Mouse (Mus musculus): ENCODE measurements around the gene Abcf2.
A peak's percentile ranks its signal among the peaks of the same experiment; 100 is the strongest.

Abcf2 gene

DNA sequence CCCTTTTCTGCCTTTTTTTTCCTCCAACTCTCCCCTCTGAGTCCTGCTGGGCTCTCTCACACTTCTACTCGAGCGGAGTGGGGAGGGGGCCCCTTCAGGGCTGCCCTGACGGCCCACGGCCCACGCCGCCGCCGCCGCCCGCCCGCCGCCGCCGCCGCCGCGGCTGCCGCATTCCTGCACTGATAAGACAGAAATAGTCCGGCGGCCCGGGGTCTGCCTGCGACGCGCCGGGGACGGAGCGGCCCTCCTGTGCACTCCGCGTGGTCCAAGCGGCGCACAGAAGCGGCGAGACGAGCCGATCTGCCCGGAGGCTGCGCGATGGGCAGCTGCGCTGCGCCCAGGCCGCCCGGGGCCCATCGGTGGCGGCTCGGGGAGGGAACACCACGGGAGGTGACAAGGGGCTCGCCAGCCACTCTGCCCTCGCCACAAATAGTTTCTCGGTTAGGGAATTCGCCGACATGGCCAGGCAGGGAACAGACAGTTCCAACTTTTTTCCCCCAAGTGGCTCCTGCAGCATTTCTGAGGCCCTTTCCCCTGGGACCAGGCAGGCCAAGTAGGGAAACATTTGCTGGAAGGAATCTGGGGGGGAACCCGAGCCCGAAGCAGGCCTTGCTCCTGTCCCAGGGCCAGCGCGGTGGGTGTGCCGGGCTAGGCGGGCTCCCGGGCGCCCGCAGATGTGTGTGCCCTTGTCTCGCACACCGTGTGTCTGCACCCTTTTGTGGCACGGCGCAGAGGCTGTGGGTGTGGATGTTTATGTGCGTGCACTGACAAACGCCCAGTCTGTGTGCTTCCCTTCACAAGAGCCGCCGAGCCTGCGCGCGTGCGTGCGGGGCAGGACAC is 24.9 kb upstream of the Abcf2 start:
- peak; percentile 70 for DNase-seq (ENCODE audit: low spot score)

DNA sequence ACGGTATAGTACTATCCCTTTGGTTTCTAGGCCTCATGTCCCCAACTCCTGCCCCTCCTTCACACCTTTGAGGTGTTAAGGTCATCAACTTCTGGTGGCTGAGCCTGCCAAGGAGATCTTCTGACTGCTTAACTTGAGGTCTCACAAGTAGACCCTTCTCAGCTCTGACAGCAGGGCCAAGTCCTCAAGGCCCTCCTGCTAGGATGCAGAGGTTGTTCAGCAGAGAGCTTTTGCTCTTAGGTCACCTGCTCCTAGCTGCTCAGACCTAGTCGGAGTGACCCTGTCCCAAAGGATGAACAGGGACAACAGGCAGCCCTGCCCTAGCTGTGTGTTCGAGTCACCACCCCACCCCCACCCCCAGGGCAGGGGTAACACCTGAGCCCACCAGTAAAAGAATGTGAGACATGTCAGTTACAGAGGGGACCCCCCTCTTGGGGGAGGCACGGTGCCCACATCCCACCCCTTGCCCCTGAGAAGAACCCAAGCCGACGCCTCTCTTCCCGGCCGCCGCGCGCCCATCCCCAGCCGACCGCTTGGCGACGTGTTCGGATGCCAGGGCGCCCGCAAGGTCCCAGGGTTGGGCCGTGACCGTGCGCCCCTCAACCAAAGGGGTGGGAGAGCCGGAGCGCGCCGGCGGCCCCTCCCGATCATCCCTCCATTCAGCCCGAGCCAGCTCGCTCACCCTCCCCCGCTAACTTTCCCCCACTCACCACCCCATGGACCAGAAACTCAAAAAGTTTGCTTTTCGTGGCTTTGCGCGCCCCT is 24.0 kb upstream of the Abcf2 start:
- peak; percentile 35 for DNase-seq (ENCODE audit: low spot score)

DNA sequence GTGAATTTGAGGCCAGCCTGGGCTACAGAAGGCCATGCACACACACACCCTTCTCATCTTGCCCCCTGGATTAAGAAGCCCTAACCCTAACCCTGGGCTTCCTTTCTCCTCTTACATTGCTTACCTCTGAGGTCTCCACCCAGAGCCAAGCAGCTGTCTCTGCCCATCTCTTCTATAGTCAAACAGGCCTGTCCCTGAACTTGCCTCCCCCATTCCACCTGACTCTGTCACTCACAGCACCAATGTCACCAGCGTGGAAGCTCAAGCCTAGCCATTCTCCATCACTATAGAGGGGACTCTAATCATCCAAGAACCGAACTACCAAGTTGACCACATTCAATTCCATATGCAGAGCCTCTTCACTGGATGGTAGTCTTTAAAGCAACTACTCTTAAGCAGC is 23.0 kb upstream of the Abcf2 start:
- no peak for DNase-seq (ENCODE audit: low spot score)

DNA sequence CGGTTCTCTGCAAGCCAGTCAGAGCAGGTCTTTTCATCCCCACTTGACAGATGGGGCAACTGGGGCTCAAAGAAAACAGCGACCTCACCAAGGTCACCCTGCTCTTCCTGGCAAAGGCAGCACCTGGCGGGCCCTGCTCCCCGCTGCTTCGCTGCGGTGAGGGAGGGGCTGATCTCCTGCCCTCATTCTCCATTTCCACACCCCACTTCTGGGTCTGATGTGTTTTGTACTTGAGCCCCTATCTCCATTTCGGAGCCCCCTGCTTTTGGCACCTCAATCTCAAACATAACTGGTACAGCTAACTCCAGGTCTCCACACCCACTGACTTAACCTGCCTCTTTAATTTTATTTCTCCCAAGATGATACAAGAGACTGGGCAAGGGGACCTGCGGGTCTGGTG is 21.9 kb upstream of the Abcf2 start:
- no peak for DNase-seq (ENCODE audit: low spot score)

DNA sequence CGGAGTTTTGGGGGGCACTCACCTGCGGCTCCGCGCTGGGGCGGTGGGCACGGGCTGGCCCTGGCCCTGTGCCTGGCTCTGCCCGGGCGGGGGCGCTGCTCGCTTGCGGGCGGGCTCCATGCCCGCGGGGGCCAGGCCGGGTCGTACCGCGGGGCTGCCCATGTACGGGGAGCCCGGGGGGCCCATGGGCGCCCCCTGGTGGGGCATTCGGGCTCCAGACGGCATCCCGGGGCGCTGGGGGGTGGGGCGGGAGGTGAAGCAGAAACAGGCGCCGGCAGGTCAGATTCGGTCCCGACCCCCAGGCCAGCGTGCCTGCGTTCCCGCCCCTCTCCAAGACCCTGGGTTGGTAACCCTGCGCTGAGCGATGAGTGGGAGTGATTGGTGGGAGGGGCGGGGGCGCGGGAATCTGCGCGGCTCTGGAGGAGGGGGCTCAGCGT is 21.3 kb upstream of the Abcf2 start:
- peak; percentile 66 for DNase-seq (ENCODE audit: low spot score)

DNA sequence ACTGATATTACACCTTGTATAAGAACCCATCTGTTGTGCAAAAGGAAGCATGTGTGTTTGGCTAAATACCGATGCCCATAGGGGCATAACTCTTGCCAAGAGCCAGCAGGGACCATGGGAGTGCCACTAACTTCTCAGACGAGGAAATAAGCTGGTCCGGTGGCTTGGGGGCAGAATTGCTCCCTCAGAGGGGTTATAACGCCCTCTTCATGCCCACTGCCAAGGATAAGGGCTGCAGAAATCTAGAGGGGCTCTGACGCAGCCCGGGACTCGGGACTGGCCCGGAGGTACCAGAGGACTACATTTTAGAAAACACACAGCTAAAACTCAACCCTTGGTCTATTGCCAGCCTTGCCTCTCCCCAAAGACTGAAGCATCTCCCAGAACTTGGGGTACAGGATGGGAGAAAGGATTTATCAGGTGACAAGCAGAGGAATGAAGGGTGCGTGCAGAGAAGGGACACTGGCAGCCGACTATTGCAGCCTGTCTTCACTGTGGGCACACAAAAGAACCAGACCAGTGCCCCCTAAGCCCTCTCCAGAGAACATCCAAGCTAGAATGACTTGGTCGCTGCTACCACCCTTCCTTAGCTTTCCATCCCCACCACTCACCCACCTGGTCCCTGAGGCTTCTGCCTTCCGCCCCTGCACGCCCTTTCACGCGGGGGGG is 20.8 kb upstream of the Abcf2 start:
- DNase-seq (ENCODE audit: low spot score), result no peak

DNA sequence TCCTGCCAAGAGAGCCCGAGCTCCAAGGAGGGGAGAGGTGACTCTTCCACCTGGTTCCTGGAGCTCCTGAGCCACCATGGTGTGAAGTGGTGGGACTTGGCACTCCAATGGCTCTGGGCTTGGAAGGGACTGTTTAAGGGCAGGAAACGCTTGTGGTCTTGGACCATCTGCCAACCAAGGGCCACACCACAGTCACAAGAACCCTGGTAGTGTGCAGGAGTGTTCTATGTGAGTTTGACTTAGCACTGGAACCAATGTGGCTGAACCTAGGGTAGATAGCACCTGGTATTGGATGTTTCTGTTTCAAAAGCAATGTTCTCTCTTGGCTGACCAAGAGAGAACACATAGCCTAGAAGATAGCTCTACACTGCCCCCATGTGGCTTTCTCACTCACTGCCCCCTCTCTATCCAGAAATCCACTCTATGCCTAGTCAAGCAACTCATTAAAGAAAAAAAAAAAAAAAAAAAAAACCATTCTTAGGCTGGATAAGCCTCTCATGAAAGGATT is 20.0 kb upstream of the Abcf2 start:
- peak; percentile 80 for DNase-seq (ENCODE audit: low spot score)

DNA sequence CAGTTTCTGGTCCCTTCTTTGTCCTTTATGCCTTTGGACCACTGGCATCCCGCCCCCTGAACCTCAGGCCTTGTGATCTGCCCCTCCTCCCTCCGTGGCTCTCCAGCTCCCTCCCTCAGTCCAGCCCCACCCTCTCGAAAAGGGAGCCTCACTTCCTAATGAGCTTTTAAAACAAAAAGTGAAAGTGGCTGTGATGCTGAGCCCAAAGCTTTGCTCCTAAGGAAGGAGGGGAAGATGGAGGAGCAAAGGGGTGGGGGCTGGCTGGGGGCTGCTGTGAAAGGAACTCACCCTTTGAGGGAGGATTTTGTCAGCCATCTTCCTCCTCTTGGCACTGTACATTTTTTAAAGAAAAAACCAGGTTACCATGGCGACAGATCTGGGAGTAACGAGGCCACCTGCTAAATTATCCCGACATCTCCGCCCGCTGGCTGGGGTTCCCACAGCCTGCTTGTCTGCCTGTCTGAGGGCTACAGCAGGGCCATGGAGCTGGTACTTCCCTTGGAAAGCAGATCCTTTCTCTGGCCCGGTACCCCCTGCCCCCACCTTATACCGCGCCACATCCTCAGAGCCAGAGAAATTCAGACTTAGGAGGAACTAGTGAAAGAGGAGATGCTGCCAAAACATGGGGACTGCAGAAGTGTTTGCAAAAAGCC is 19.4 kb upstream of the Abcf2 start:
- DNase-seq (ENCODE audit: low spot score), result peak; percentile 69

DNA sequence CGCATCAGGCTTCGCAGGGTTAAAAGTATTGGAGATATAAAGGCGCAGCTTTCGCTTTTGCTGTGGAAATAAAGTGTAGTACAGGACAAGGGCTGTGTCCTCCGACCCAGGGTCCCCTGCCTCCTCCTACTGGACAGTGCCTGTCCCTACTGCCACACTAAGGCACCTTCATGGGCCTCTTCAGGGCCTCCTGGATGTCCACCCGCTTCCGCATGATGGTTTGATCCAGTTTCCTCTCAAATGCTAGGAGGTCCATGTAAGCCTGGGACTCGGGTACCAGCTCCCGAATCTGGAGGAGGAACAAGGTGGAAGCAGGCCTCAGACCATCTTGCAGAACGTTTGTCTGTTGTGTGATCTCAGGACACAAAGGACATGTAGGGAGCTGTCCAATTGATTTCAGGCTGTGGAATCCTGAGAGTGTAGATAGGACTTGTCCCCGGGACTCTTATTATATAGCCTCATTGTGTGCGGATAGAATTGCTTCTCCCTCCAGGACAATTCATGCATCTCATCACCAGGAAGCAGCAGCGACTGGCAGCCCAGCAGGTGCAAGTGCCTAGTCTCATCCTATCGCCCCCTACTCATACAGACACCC is 18.6 kb upstream of the Abcf2 start:
- no peak for DNase-seq (ENCODE audit: low spot score)

DNA sequence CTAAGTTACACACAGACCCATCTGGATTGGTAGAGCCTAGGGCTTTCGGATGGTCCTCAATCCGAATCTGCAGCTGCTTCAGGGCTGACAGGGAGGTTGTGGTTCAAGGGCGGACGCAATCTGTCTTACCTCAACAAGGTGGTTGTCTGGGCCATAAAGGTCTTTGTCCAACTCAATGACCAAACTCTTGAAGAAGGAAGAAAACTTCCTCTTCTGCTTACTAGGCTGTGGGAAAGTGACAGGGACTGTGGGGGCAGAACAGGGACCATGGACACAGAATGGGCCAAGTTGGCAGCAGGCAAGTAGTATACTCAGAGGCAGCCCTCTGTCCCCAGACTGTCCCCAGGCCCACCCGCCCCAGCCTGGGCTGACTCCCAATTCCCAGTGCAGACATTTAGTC is 18.0 kb upstream of the Abcf2 start:
- no peak for DNase-seq (ENCODE audit: low spot score)

DNA sequence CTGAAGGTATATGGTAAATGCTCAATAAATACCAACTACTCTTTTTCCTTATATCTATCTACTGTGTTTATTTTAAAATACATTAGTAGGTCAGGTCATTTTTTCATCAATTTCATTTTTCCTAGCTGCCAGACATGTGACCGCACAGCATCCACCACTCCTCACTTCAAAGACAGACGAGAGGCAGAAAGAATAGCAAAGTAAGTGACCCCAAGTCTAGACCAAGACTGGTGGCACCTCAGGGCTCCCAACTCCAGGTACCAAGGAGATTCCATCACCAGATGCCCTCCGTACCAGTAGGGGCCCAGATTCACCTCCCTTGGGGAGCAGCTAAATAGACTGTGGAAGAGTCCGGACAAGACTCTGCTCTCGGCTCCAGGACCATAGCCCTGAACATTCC is 17.1 kb upstream of the Abcf2 start:
- DNase-seq (ENCODE audit: low spot score), result no peak

DNA sequence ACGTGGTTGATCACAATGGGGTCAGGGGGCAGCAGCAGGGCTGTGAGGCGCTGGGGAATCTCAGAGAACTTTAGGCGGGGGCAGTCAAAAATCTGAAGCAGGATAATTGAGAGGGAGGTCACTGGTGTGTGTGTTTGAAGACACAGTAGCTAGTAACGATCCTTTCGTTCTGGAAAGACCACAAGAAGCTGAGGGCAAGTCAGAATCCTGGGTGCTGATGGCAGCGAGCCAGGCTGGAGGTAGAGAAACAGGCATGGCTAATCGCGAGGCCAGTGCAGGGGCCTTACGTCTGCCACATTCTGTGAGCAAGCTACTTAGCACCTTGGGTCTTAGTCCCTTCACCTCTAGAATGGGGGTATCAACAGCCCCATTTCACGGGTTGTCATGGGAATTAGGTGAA is 16.7 kb upstream of the Abcf2 start:
- DNase-seq (ENCODE audit: low spot score), result no peak

DNA sequence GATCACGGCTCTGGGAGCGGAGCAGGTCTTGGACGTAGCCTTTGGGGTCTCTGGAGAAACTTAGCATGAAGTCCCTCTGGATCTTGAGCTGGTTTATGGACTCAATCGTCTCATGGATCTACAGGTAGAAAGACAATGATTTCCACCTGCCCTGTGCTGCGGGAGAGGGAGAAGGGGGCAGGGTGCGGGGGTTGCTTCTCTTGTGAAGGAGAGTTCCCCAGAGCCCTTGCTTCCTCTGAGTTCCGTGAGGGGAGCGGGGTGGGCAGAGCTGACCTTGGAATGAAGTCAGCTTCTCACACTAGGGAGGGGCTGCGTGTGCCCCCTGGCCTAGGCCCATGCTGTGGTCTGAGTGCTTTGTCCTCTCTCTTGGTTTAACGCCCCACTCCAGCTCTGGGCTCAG is 16.0 kb upstream of the Abcf2 start:
- no peak for DNase-seq (ENCODE audit: low spot score)

DNA sequence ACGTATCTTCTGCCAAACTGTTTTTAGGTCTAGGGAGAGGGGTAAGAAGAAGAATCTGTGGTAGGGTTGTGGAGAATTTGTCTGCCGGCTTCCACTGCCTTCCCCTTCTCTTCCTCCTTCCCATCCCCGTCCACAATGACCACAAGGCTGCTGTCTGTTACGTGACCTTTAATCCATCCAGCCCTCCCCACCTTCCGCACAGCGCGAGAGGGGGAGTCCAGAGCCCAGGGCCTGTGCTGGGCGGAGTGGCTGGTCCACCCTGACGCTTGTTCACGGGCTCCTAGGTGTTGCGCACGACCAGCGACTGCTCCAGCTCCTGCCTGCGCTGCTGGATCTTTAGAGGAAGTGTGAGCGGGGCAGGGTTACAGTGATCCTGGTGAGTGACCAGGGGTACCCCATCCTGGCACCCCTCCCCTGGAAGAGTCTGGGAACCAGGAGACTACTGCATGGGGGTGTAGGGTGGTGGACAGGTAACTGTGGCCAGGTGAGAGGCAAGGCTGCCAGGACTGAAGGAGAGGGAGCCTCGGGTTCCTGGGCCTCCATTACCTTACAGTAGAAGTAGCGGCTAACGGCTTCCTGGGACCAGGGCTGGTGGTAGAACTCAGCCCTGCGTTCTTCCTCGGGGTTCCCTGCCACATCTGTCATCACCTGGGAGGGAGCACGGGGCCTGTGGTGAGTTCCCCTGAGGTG is 15.3 kb upstream of the Abcf2 start:
- no peak for DNase-seq (ENCODE audit: low spot score)

DNA sequence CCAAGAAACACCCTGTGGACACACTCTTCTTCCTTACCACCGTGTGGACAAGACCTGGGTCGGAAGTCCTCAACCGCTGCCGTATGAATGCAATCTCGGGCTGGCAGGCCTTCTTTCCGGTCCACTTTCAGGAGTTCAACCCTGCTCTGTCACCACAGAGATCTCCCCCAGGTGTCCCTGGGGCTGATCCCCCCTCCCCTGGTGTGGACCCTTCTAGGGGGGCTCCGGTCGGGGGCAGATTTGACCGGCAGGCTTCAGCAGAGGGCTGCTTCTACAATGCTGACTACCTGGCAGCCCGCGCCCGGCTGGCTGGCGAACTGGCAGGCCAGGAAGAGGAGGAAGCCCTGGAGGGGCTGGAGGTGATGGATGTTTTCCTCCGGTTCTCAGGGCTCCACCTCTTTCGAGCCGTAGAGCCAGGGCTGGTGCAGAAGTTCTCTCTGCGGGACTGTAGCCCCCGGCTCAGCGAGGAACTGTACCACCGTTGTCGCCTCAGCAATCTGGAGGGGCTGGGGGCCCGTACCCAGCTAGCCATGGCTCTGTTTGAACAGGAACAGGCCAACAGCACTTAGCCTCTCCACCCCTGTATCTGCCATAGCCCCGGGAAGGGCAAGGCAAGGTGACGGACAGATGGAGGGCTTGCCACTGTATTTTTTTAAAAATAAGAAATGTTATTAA is 14.7 kb upstream of the Abcf2 start:
- no peak for DNase-seq (ENCODE audit: low spot score)

DNA sequence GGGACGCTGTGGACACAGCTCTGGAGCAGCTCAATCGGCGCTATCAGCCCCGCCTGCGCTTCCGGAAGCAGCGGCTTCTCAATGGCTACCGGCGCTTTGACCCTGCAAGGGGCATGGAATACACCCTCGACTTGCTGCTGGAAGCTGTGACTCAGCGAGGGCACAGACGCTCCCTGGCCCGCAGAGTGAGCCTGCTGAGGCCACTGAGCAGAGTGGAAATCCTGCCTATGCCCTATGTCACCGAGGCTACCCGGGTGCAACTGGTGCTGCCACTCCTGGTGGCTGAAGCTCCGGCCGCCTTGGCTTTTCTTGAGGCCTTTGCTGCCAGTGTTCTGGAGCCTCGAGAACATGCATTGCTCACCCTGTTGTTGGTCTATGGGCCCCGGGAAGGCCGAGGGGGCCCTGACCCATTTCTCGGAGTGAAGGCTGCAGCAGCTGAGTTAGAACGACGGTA is 14.0 kb upstream of the Abcf2 start:
- DNase-seq (ENCODE audit: low spot score), result peak; percentile 48

DNA sequence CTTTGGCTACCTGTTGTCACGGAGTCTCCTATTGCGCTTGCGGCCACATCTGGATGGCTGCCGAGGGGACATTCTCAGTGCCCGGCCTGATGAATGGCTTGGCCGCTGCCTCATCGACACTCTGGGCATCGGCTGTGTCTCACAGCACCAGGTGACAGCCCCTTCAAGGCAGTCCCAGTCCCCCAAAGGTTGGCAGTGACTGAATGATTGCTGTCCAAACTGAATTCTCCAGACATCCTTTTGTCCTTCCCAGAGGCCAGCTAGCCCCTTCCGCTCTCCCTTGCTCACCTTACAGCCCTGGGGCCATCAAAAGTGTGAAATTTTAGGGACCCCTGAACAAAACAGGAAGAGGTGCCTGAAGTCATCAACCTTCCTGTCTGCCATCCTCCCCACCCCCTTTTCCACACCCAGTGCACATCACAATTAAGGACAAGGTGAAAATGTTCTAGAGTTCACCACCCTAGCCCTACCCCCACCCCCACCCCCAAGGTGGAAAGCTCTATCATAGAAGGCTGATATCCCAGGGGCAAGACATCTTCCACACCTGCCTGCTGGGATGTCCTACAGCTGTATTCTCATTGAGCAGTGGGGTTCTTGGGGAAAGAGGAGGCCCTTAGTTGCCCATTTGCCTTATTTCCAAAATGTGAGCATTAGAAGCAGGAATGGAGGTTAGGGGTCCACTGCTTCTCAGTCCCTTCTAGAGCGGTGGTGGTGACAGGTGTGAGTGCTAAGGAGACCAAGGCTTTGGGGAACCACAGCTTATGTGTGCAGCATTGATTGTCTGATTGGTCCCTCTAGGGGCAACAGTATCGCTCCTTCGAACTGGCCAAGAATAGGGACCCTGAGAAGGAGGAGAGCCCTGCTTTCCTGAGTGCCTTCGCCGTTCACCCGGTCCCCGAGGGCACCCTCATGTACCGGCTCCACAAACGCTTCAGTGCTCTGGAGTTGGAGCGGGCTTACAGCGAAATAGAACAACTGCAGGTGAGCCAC is 12.5 kb upstream of the Abcf2 start:
- no peak for DNase-seq (ENCODE audit: low spot score)

DNA sequence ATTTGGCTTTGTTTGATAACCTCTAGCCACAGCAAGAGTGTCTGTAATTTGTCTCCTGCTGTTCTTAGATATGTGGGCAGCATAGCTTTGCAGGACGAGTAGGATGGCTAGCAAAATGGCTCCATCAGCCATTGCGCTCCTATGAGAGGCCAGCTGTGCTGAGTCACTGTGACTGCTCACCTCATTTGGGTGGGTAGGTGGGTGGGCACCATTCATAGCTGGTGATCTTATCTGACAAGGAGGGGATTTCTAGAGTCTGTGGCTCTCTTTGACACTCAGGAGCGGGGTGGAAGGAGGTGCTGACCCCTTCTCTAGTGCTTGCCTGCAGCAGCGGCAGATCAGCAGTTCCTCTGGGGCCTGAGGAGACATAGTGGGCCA is 9.9 kb upstream of the Abcf2 start:
- DNase-seq (ENCODE audit: low spot score), result peak; percentile 35

DNA sequence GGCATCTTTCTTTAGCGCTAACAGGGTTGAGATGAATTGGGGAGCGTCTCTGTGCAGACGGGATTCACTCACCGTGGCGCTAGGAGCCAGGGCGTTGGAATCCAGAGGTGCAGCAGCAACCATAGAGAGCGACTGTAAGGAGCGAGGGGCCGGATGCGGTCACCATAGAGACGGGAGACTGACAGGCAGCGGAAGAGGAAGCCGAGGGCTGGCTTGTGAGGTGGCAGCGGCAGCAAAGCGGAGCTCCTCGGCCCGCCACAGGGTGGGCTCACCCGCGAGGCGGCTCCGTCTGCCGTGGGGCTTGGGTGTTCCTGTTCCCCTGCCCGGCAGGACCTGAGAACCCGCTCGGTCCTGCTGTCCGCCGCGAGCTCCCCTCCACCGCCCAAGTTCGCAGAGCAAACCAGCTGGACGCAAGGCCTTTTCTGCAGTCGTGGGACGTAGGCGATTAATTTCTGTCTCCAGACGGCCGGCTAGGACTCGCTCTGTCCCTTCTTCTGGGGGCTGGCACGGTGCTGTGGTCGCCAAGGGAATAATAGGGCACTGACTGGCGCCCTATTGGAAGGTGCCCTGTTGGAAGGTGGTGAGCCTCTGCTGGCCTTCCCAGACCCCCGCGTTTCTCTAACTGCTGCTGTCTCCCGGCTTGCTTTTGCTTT is 9.4 kb upstream of the Abcf2 start, which contains the start of gene Chpf2:
Gene Chpf2 (plus strand): TSS at position 195 of the 653 bp plus-strand sequence.
- DNase-seq (ENCODE audit: low spot score), result peak; percentile 93
